Mouse (Mus musculus): ENCODE measurements at regions not wholly inside any gene's neighbourhood (a gene's known extent, or its start where the extent isn't known, plus 50 kb on each side); places are given as distances from the start of the nearest gene placed in this dataset.

GRCm38 (mm10) chr2:136617138-136617537 is 96.1 kb upstream of the Snap25 start:
- DNase-seq = no peak

DNA sequence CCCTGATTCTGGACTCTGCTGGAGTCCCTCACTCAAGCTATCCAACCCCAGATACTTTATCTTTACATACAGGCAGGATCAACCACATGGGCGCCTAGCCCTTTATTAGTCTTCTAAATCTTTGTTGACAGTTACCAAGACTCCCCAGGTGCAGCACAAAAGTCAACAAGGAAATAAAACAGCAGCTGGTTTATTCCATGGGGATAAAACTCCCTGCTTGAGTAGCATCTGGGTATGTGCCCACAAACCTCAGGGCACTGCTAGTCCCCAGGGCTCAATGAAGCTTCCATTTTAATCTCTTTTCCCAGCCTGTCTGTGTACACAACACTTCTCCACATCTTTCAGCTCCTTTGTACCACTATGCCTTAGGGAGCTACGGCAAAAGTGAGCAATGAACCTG is 95.1 kb upstream of the Snap25 start:
- DNase-seq = no peak

DNA sequence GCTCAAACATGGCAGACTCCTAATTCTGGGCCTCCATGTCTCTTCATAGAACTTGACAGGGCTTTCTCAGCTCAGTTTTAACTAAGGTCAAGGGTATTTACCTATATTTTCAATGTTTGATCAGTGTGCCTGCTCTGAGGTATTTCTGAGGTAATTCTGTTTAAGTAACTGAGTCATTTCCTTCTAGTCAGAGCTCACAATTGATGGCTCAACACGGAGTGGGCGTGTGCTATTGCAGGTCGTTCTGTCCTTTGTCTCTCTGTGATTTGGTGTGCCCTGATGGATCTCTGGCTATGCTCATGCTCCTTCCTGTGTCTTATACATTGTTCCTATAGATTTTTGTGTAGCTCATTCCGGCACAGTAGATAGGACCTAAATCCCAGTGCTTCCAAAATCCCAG is 92.9 kb upstream of the Snap25 start:
- DNase-seq = no peak

DNA sequence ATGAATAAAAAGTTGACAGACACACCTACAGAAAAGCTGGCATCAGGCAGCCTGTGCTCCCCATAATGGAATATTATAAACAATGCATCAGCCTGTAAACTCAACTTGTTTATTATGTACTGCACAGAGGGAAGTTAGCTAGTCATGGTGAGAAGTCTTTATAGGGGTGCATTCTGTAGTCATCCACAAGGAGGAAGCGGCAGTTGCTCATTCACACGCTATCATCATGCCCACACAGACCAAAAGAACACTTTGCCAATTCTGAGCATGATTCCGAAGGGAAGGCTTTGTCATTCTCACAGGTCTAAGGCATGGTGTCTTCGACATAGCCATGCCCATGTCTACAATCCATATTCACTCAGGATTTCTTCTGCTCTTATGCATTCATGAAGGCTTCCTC is 92.3 kb upstream of the Snap25 start:
- no peak for DNase-seq

DNA sequence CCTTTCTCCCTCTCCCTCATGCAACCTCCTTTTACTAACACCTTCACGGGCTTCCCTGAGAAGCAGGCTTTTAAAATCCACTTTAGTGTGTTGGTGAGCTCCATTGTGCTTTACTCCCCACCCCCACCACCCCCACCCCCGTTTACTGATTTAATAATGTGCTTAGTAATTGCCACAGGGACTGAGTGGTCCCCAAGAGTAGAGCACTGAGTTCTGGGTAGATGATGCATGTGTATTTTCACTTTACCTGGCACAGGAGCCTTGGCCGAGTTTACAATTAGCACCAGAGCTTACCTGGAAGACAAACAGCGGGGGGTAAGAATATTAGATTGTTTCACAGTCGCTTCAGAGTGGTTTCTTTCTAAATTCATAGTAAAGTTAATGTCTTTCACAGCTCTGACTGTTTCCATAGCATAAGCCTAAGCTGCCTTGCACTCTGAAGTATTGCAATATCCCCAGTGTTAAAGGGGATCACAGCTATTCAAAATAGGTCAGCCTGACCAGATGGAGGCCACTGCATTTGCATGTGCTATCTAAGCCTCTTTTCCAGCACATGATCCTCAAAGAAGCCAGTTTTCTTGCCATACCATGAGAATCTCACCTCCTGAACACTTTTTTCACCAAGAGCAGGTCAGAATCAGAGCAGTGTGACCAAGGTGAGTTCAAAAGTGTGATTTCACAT is 89.3 kb upstream of the Snap25 start:
- DNase-seq = no peak

- no peak for DNase-seq
These were observed 88.8 kb upstream of the Snap25 start for GRCm38 (mm10) chr2:136624490-136624850.

GRCm38 (mm10) chr2:136646917-136647316 is 66.3 kb upstream of the Snap25 start:
- DNase-seq = no peak

DNA sequence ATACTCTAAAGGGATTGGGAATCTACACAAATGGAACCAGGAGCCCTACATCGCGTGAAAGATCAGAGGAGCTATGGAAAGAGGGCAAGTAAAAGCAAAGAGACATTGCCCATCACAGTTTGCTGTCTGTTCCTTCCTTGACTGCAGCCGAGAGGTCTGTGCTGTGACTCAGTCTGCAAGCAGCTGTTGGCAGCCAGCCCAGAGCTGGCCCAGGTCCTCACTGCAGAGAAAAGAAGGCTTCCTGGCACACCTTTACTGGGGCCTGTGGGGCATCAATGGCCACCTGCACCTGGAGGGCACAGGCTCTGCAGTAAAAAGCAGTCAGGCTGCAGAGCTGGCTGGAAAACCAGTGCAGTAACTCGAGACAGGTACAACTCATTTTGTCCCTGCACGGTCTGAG is 64.6 kb upstream of the Snap25 start:
- DNase-seq = peak; percentile 84

GRCm38 (mm10) chr2:136650721-136651120 is 62.5 kb upstream of the Snap25 start:
- DNase-seq = peak; percentile 12

- DNase-seq = no peak
These were observed 60.8 kb upstream of the Snap25 start for GRCm38 (mm10) chr2:136652206-136653003.

All from adrenal gland, postnatal 25 days (tissue).